Mouse (Mus musculus) CD4-positive naive resting alpha-beta T cell, adult 76 days (primary cell): ENCODE data around the gene Arhgap45. TPM values are rescaled to one million over a fixed set of nuclear protein-coding genes. Genes with fewer than 3 reads are reported as not detected.

Experiments used
- total RNA-seq: library from RNA; stranded (reverse); gene quantifications from one replicate; pipeline ENCODE4 v1.2.4, GENCODE M21; 2023

Gene Arhgap45
- total RNA-seq: 890 TPM

DNA sequence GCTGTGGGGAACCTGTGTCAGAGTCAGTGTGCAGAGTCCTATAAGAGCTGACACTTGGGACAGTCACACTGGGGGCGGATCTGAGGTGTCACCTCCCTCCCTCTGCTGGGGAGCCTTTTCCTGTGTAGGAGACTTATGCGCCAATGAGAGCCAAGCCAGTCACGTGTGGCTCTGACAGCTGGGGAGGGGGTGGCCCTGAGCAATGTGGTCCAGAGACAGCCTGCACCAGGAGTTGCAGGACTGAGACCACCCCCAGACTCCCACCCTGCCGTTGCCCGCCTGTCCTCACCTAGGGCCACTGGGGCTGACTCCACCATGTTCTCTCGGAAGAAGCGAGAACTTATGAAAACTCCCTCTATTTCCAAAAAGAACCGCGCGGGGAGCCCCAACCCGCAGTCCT is at the start of gene Arhgap45:
Gene Arhgap45, plus strand, starts transcription at position 143 of the 400 bp plus-strand sequence.

DNA sequence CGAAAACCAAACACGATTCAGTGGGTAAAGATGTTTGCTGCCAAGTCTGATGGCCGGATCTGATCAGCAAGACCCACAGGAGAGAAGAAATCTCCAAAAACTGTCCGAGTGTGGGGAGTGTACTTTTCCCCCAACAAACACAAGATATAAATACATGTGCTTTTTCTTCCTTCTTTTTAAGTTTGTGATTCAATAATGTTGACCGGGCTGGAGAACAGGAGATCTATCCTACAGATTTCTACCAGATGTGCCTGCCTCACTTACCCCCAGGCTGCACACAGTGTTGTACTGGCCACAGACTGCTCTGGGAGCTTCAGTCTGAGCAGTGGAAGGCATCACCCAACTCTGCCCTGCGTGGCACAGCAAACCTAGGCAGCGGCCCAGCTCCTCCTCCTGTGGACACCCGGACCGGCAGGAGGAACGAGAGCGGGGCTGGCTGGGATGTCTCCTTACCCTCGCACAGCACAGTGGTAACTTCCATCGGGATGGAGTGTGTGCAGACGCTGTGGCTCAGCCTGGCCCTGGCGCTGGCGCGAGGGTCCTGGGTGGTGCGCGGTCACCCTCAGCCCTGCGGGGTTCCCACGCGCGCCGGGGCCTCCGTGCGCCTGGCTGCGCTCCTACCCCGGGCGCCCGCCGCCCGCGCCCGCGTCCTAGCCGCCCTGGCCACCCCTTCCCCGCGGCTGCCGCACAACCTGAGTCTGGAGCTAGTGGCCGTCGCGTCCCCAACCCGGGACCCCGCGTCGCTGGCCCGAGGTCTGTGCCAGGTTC is 45.9 kb upstream of the Arhgap45 start, which contains the start of gene Grin3b:
Gene Grin3b, plus strand, starts transcription at position 301 of the 768 bp plus-strand sequence.

DNA sequence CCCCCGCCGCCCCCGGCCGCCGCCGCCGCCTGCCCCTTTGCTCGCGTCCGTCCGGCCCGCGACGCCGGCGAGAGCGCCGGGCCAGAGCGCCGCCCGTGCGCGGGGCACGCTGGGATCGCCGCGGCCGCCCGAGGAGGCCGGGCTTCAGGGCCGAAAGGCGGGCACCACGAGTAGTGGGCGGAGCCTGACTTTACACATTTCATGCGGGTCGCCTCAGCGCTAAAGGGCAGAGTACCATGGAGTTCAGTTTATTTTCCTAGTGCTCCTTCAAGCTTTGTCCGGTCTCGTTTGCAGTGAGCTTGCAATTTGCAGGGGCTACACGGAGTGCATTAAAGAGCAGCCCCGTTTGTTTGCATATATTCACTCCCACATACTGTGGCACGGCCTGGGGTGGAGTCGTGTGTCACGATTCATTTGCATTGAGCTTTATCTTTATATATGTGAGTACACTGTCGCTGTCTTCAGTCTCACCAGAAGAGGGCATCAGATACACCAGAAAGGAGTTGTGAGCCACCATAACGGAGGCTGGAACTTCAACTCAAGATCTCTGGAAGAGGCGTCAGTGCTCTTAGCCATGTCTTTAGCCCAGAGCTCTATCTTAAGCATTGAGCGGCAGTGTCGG is 32.1 kb upstream of the Arhgap45 start, which contains the start of gene Tmem259:
Gene Tmem259, minus strand, starts transcription at position 136 of the 622 bp plus-strand sequence.

DNA sequence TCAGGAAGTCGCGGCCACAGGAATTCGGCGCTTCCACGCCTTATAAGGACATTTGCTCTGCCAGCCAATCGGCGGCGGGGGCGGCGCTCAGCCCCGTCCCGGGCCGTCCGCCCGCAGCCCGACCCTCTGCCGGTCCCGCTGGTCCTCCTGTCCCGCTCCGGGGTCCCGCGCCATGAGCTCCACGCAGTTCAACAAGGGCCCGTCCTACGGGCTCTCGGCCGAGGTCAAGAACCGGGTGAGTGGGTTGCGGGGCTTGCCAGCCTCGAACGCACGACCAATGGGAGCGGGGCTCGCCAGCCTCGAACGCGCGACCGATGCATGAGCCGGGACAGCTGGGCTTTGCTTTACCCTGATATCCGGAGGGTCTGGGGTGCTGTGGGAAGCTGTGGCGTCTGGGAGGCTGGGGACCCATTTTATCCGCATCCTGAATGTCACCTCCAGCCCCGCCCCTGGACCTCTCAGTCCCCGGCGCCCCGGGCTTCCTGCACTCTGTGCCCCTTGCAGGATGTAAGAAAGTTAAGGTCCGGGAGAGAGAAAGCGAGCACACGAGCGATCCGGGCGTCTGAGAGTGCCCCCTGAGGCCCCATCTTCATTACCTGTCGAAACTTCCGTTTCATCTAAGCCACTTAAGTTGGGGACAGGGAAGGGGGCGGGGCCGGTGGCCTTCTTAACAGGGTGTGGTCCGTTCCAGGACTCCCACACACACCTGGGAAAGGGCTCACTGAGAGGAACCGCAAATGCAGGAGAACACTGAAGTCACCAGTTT is 27.8 kb upstream of the Arhgap45 start, which contains the start of gene Cnn2:
Gene Cnn2, plus strand, starts transcription at position 79 of the 766 bp plus-strand sequence.

DNA sequence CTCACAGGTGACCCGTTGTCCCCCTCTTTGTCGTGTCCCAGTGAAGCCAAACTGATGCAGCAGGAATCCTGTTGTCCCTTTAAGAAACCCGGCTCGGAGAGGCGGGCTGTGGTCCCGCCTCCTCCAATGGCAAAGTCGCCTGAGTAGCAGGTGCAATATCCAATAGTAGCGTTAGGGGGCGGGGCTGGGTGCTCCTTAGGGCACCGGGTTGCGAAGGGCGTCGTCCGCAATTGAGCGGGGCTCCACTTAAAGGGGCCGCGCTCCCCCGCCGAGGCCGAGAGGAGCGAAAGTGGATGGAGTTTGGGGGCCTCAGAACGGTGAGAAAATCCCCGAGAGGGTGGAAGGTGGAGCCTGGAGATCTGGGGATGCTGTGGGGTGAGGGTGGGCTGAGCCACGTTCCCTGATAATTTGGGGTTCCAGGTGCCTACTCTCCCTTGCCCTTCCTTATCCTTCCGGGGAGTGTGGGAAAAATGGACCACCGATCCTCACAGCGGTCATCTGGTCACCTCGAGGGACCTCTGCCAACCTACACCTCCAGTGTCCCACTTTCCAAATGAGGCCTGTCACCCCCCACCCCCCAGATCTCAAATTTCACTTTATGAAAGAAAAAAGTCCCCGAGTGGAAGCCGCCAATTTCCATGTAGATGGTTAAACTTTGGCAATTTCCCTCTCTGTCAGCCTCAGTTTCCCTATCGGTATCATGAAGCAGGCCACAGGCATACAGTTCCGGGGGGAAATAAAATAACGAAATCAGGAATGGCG is 20.0 kb upstream of the Arhgap45 start, which contains the start of gene Abca7:
Gene Abca7, plus strand, starts transcription at position 223 of the 762 bp plus-strand sequence.

DNA sequence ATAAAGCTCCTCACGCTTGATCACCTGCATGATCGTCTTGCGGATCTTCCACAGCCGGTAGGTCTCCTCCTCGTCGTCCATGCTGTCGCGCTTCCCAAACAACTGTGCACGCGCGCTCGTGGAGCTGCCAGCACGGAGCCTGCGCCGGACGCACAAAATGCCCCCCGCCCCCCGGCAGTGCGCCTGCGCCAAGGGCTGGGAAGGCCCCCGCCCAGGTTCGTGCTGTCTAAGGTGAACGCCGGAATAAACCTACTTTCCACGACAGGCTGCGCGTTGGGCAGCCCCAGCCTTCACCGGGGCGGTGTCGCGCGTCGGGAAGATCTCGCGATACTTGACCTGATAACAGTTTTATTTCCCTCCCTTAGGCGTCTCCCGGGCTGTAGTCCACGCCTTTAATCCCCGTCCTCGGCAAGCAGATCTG is 23.1 kb downstream of the Arhgap45 start, which contains the start of gene Polr2e:
Gene Polr2e, minus strand, starts transcription at position 237 of the 421 bp plus-strand sequence.

DNA sequence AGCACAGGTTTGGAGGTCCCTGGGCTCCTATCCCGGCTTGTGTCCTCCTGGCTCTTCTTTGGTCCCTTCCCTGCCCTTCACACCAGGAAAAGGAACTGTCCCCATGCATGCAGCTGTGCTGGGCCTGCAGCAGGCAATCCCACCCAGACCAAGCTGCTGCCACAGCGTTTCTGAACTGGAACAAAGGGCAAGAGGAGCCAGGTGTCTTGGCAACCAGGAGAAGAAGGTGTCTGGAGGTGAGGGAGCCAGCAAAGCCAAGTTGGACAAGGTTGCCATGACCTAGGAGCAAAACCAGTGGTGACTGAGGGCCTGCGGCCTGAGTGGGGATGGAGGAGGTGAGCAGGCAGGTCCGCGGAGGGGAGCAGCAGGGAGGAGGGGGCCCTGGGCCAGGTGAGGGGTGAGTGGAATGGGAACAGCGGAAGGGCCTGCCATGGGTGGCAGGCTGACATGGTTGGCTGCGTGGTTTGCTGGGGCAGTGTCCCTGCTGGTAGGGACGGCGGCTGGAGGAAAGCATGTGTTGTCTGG is 30.6 kb downstream of the Arhgap45 start, which contains the start of gene Gpx4:
Gene Gpx4, plus strand, starts transcription at position 126 of the 525 bp plus-strand sequence.

Other genes starting within 250 kb of the Arhgap45 start
- gene Rnf126, start 249.7 kb upstream of the Arhgap45 start, total RNA-seq: 58.0 TPM
- gene Fstl3, start 239.4 kb upstream of the Arhgap45 start, total RNA-seq: not detected
- gene Prss57, start 225.7 kb upstream of the Arhgap45 start, total RNA-seq: not detected
- gene Palm, start 223.1 kb upstream of the Arhgap45 start, total RNA-seq: 2.8 TPM
- not detected for gene Misp, start 195.7 kb upstream of the Arhgap45 start, total RNA-seq
- gene Ptbp1, start 162.2 kb upstream of the Arhgap45 start, total RNA-seq: 788 TPM
- gene Prtn3, start 142.2 kb upstream of the Arhgap45 start, total RNA-seq: not detected
- 2.3 TPM for gene Plppr3, start 142.0 kb upstream of the Arhgap45 start, total RNA-seq
- not detected for gene Elane, start 130.4 kb upstream of the Arhgap45 start, total RNA-seq
- gene Cfd, start 125.8 kb upstream of the Arhgap45 start, total RNA-seq: not detected
- gene Med16, start 107.7 kb upstream of the Arhgap45 start, total RNA-seq: 74.1 TPM
- not detected for gene Gm26602, start 105.8 kb upstream of the Arhgap45 start, total RNA-seq
- 0.47 TPM for gene Kiss1r, start 99.7 kb upstream of the Arhgap45 start, total RNA-seq
- gene R3hdm4, start 95.4 kb upstream of the Arhgap45 start, total RNA-seq: 96.5 TPM
- 7.9 TPM for gene Arid3a, start 89.6 kb upstream of the Arhgap45 start, total RNA-seq
- gene Wdr18, start 56.5 kb upstream of the Arhgap45 start, total RNA-seq: 61.8 TPM
- gene Grin3b, start 45.9 kb upstream of the Arhgap45 start, total RNA-seq: 0.18 TPM
- gene Tmem259, start 32.3 kb upstream of the Arhgap45 start, total RNA-seq: 154 TPM
- gene Cnn2, start 28.1 kb upstream of the Arhgap45 start, total RNA-seq: 387 TPM
- gene Abca7, start 20.2 kb upstream of the Arhgap45 start, total RNA-seq: 68.3 TPM
- gene Polr2e, start 23.1 kb downstream of the Arhgap45 start, total RNA-seq: 50.1 TPM
- 134 TPM for gene Gpx4, start 30.5 kb downstream of the Arhgap45 start, total RNA-seq
- 115 TPM for gene Sbno2, start 88.9 kb downstream of the Arhgap45 start, total RNA-seq
- gene Stk11, start 99.2 kb downstream of the Arhgap45 start, total RNA-seq: 140 TPM
- 152 TPM for gene Atp5d, start 122.0 kb downstream of the Arhgap45 start, total RNA-seq
- 51.8 TPM for gene Cbarp, start 124.2 kb downstream of the Arhgap45 start, total RNA-seq
- 88.1 TPM for gene Midn, start 131.6 kb downstream of the Arhgap45 start, total RNA-seq
- gene Cirbp, start 149.3 kb downstream of the Arhgap45 start, total RNA-seq: 229 TPM
- 14.7 TPM for gene 1600002K03Rik, start 156.3 kb downstream of the Arhgap45 start, total RNA-seq
- gene Efna2, start 162.8 kb downstream of the Arhgap45 start, total RNA-seq: 0.44 TPM
- gene Mum1, start 209.8 kb downstream of the Arhgap45 start, total RNA-seq: 70.1 TPM
- gene Ndufs7, start 232.5 kb downstream of the Arhgap45 start, total RNA-seq: 83.2 TPM
- not detected for gene Gamt, start 244.4 kb downstream of the Arhgap45 start, total RNA-seq
- gene Dazap1, start 244.8 kb downstream of the Arhgap45 start, total RNA-seq: 199 TPM